8 mouse cellular contexts compared by ENCODE assay signal in the genomic region with DNA sequence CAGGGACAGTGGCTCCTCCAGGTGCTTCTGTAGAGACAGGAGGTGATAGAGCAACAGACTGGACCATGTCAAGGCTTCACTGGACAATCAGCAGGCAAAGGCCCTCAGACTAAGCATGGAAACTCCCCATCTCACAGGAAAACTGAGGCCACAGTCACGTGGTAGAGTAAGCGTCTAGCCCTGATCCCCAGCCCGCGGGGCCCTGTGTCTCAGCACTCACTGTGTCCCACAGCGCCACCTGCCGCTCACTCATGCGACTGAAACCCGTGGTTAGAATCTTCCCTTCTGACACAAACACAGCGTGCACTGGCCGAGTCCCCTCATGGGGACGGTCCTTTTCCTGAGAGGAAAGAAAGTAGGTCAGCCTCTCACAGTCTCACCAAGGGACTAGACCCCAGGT. TPM values are rescaled to one million over a fixed set of nuclear protein-coding genes. Genes with fewer than 3 reads are reported as not detected.
A peak's percentile ranks its signal among the peaks of the same experiment; 100 is the strongest.
DNase-seq lines count a peak whose midpoint lies in the region; ATAC-seq and TF ChIP-seq lines count a peak whose summit lies in the region.

No protein-coding gene starts in this region.

- peak overlapping the region; percentile 49; the same call in 1 of the 2 replicates for H3K9ac ChIP-seq in embryonic facial prominence, embryonic 13.5 days
- H3K9ac ChIP-seq in limb, embryonic 15.5 days, result no peak overlapping the region
- peak overlapping the region; percentile 34; the same call in 1 of the 2 replicates for H3K9ac ChIP-seq in midbrain, postnatal 0 days (replicated peaks; ENCODE audit: low read length, poor library complexity, severe bottlenecking)

- 0 out of 2 replicates have a peak, but pooled peaks have one; percentile 41 for ATAC-seq in embryonic facial prominence, embryonic 13.5 days (ENCODE audit: insufficient number of reproducible peaks, insufficient read depth, low FRiP score, low TSS enrichment, low read depth)
- ATAC-seq in limb, embryonic 15.5 days (ENCODE audit: insufficient number of reproducible peaks, low FRiP score, low TSS enrichment, low read depth), result peak; percentile 37; the same call in 1 of the 2 replicates
- ATAC-seq in midbrain, postnatal 0 days (ENCODE audit: low FRiP score), result peak; percentile 20; the same call in 1 of the 2 replicates

- peak overlapping the region; percentile 2; the same call in 1 of the 2 replicates for H3K4me3 ChIP-seq in embryonic facial prominence, embryonic 13.5 days
- no peak overlapping the region for H3K4me3 ChIP-seq in limb, embryonic 15.5 days
- H3K4me3 ChIP-seq in midbrain, postnatal 0 days (ENCODE audit: low read depth, low read length), result peak overlapping the region; percentile 3; the same call in 1 of the 2 replicates

- no peaks in the 10 kb centered on the region for H3K9me3 ChIP-seq in embryonic facial prominence, embryonic 13.5 days
- no peaks in the 10 kb centered on the region for H3K9me3 ChIP-seq in limb, embryonic 15.5 days
- H3K9me3 ChIP-seq in midbrain, postnatal 0 days (ENCODE audit: low read length), result no peaks in the 10 kb centered on the region

- 0 out of 2 replicates have a peak, but pooled peaks cover 16% of the 10 kb centered on the region for H3K36me3 ChIP-seq in embryonic facial prominence, embryonic 13.5 days
- peaks cover 5% of the 10 kb centered on the region; the same call in 1 of the 2 replicates for H3K36me3 ChIP-seq in limb, embryonic 15.5 days
- H3K36me3 ChIP-seq in midbrain, postnatal 0 days (ENCODE audit: insufficient read depth, low read length), result peaks cover 16% of the 10 kb centered on the region

- H3K27me3 ChIP-seq in embryonic facial prominence, embryonic 13.5 days, result peaks cover 39% of the 10 kb centered on the region
- H3K27me3 ChIP-seq in limb, embryonic 15.5 days, result peaks cover 18% of the 10 kb centered on the region
- H3K27me3 ChIP-seq in midbrain, postnatal 0 days (ENCODE audit: insufficient read depth, low read length), result no peaks in the 10 kb centered on the region

- peak; percentile 78 for DNase-seq in 3T3-L1 (ENCODE audit: low read depth, low spot score)
- peak; percentile 89 to 94 for DNase-seq in adrenal gland, postnatal 36 days
- peak; percentile 75 to 83 for DNase-seq in heart, adult 9 months (ENCODE audit: low spot score in 2 of 2)
- peak; percentile 88 for DNase-seq in kidney, adult 9 months
- DNase-seq in midbrain, postnatal 0 days (ENCODE audit: low spot score), result peak; percentile 92
- DNase-seq in spleen, postnatal 10 days (ENCODE audit: low spot score in 2 of 2), result peak; percentile 90 to 97

- no peak overlapping the region for H3K27ac ChIP-seq in embryonic facial prominence, embryonic 13.5 days
- no peak overlapping the region for H3K27ac ChIP-seq in limb, embryonic 15.5 days
- 0 out of 2 replicates have a peak overlapping the region, but pooled peaks have one; percentile 14 for H3K27ac ChIP-seq in midbrain, postnatal 0 days (ENCODE audit: low read depth, low read length)

- peaks cover 33% of the 10 kb centered on the region for H3K4me1 ChIP-seq in embryonic facial prominence, embryonic 13.5 days
- H3K4me1 ChIP-seq in limb, embryonic 15.5 days, result peaks cover 42% of the 10 kb centered on the region
- H3K4me1 ChIP-seq in midbrain, postnatal 0 days (ENCODE audit: insufficient read depth, low read length), result peaks cover 24% of the 10 kb centered on the region

- 2% methylated on average over 11 of the region's 11 CpGs for WGBS in embryonic facial prominence, embryonic 13.5 days
- WGBS in limb, embryonic 15.5 days, result 3% methylated on average over 11 of the region's 11 CpGs
- WGBS in midbrain, postnatal 0 days, result 2% methylated on average over 11 of the region's 11 CpGs

- H3K4me2 ChIP-seq in embryonic facial prominence, embryonic 13.5 days, result peak overlapping the region; percentile 36
- H3K4me2 ChIP-seq in limb, embryonic 15.5 days, result no peak overlapping the region
- peak overlapping the region; percentile 33 for H3K4me2 ChIP-seq in midbrain, postnatal 0 days (ENCODE audit: low read depth, low read length, poor library complexity, severe bottlenecking)

- peak; percentile 91 for TF ChIP-seq CTCF in midbrain, postnatal 0 days (IDR thresholded peaks at IDR 0.05)

RNA-seq across cellular contexts. Expression of a gene that starts 5.5 kb away (rescaled TPM):
- total RNA-seq in adrenal gland, postnatal 36 days (2021), result 10 to 100 TPM in 1 of 2 experiments, 1 to 10 TPM in 1; 8.7 to 14.8 TPM
- polyA plus RNA-seq in embryonic facial prominence, embryonic 13.5 days (2015; fragmentation: Nextera tagmentation; extraction: Ambion mirVana), result 14.0 and 15.0 TPM in 2 replicates
- 10.5 and 12.3 TPM in 2 replicates for polyA plus RNA-seq in limb, embryonic 15.5 days (2015; fragmentation: Nextera tagmentation; extraction: Ambion mirVana)
- 21.7 and 25.0 TPM in 2 replicates for total RNA-seq in midbrain, postnatal 0 days (2014; rRNA removed)
- polyA plus RNA-seq in midbrain, postnatal 0 days (2015; fragmentation: Nextera tagmentation; extraction: Ambion mirVana), result 10.9 and 11.1 TPM in 2 replicates

RNA-seq across cellular contexts. Expression of a gene that starts 5.9 kb away (rescaled TPM):
- total RNA-seq in adrenal gland, postnatal 36 days (2021), result 10 to 100 TPM; 94.8 to 98.1 TPM
- polyA plus RNA-seq in embryonic facial prominence, embryonic 13.5 days (2015; fragmentation: Nextera tagmentation; extraction: Ambion mirVana), result 105 and 139 TPM in 2 replicates
- polyA plus RNA-seq in limb, embryonic 15.5 days (2015; fragmentation: Nextera tagmentation; extraction: Ambion mirVana), result 109 and 131 TPM in 2 replicates
- 50.2 and 160 TPM in 2 replicates for total RNA-seq in midbrain, postnatal 0 days (2014; rRNA removed)
- 143 and 146 TPM in 2 replicates for polyA plus RNA-seq in midbrain, postnatal 0 days (2015; fragmentation: Nextera tagmentation; extraction: Ambion mirVana)

RNA-seq across cellular contexts. Expression of a gene that starts 6.5 kb away (rescaled TPM):
- total RNA-seq in adrenal gland, postnatal 36 days (2021), result 10 to 100 TPM; 10.1 to 11.6 TPM
- polyA plus RNA-seq in embryonic facial prominence, embryonic 13.5 days (2015; fragmentation: Nextera tagmentation; extraction: Ambion mirVana), result 33.3 and 35.8 TPM in 2 replicates
- polyA plus RNA-seq in limb, embryonic 15.5 days (2015; fragmentation: Nextera tagmentation; extraction: Ambion mirVana), result 44.5 and 46.5 TPM in 2 replicates
- total RNA-seq in midbrain, postnatal 0 days (2014; rRNA removed), result 87.1 and 98.9 TPM in 2 replicates
- 93.4 and 105 TPM in 2 replicates for polyA plus RNA-seq in midbrain, postnatal 0 days (2015; fragmentation: Nextera tagmentation; extraction: Ambion mirVana)

RNA-seq across cellular contexts. Expression of a gene that starts 24.8 kb away (rescaled TPM):
- total RNA-seq in adrenal gland, postnatal 36 days (2021), result 10 to 100 TPM; 34.1 to 52.7 TPM
- 4.3 and 4.4 TPM in 2 replicates for polyA plus RNA-seq in embryonic facial prominence, embryonic 13.5 days (2015; fragmentation: Nextera tagmentation; extraction: Ambion mirVana)
- 12.2 and 17.5 TPM in 2 replicates for polyA plus RNA-seq in limb, embryonic 15.5 days (2015; fragmentation: Nextera tagmentation; extraction: Ambion mirVana)
- total RNA-seq in midbrain, postnatal 0 days (2014; rRNA removed), result 18.4 and 21.1 TPM in 2 replicates
- polyA plus RNA-seq in midbrain, postnatal 0 days (2015; fragmentation: Nextera tagmentation; extraction: Ambion mirVana), result 17.5 and 18.8 TPM in 2 replicates

RNA-seq across cellular contexts. Expression of a gene that starts 52.0 kb away (rescaled TPM):
- total RNA-seq in adrenal gland, postnatal 36 days (2021), result 10 to 100 TPM; 39.0 to 41.7 TPM
- polyA plus RNA-seq in embryonic facial prominence, embryonic 13.5 days (2015; fragmentation: Nextera tagmentation; extraction: Ambion mirVana), result 48.9 and 62.9 TPM in 2 replicates
- polyA plus RNA-seq in limb, embryonic 15.5 days (2015; fragmentation: Nextera tagmentation; extraction: Ambion mirVana), result 43.4 and 43.9 TPM in 2 replicates
- total RNA-seq in midbrain, postnatal 0 days (2014; rRNA removed), result 44.4 and 46.6 TPM in 2 replicates
- polyA plus RNA-seq in midbrain, postnatal 0 days (2015; fragmentation: Nextera tagmentation; extraction: Ambion mirVana), result 48.0 and 56.0 TPM in 2 replicates
